Mouse (Mus musculus): ENCODE measurements at regions not wholly inside any gene's neighbourhood (a gene's known extent, or its start where the extent isn't known, plus 50 kb on each side); places are given as distances from the start of the nearest gene placed in this dataset.

DNA sequence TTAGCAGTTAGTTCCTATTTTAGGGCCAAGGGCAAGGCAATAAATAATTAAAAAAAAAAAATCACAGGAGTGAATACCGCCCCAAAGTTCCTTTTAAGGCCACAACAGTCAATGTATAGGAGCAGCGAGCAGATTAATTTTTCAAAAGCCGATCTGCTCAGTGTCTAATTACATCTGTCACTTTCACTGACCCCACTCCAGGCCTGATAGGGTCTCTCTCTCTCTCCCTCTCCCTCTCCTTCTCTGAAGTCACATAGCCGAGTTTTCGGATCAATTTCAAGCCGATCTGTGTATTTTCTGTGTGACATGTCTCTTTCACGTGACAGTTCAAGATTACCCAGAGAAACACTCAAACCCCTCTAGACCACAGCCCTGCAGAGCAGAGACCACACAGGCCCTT, 171.8 kb upstream of the Hmga2 start:
- TF ChIP-seq POLR2A (IDR thresholded peaks at IDR 0.05; ENCODE audit: borderline replicate concordance, extremely low read depth, insufficient read depth, insufficient read length, poor library complexity, severe bottlenecking) (no peak), CTCF (IDR thresholded peaks at IDR 0.05; ENCODE audit: borderline replicate concordance, extremely low read depth, insufficient read depth, insufficient read length) (no peak)
